Mouse (Mus musculus) frontal cortex, postnatal 10 days (tissue): ENCODE results near the gene Gpatch2.

Experiments
- DNase-seq, 2 experiments: peaks; one replicate each; pipeline ENCODE4 v3.0.0; 2022; ENCODE audit warnings: low spot score in 2 of 2, mixed read lengths in 1 of 2

The Gpatch2 gene

DNA sequence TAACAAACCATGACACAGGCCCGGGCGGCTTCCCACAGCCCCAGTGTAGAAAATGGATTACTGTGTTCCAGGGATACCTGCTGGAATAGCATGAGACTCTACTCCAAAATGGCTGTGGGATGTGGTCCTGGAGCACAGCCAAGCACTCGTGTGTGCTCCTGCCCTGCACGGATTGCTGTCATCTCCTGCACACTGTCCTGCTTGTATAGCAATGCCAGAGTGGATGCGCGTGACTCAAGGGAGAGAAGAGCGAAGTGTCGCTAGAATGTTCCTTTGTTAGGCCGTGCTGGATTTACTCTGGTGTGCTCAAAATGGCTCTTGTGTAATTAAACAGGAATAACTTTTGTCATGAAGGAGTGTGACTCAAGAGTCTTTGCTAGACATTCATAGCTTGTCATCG lies 87.9 kb downstream of the Gpatch2 start:
- no peak for DNase-seq

DNA sequence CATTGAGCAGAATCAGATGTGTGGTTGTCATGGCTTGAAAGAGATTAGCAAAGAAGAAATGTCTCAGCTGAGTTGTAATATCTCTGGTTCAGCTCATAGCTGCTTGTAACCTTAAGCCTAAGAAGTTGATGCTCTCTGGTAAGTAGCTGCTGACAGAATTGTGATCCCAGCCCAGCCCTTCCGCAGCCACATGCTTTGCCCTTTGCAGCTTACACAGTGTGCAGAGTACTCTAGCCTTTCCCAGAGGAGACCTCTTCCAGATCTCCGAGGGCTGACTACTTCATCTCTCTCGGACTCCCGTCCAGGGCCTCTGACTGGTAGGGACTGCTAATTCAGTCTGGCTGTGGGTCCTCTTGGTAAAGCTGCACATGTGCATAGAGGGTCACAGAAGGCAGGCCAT lies 92.0 kb downstream of the Gpatch2 start:
- DNase-seq = no peak

DNA sequence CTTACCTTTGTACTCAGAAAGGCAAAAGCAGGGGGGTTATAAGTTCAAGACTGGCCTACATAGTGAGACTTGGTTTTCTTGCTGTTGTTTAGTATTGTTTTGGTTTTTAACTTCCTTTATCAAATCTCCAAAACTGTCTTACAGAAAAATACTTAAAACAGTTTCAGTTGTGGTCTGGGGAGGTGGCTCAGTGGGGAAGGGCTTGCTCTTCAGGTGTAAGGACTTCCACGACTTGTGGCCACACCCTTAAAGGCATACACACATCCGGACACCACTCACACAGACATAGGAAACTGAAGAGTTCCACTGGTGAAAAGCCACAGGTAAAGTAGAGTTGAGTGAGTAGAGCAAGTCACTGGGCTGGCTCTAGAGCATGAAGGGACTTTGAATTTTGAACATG lies 93.2 kb downstream of the Gpatch2 start:
- DNase-seq = no peak

DNA sequence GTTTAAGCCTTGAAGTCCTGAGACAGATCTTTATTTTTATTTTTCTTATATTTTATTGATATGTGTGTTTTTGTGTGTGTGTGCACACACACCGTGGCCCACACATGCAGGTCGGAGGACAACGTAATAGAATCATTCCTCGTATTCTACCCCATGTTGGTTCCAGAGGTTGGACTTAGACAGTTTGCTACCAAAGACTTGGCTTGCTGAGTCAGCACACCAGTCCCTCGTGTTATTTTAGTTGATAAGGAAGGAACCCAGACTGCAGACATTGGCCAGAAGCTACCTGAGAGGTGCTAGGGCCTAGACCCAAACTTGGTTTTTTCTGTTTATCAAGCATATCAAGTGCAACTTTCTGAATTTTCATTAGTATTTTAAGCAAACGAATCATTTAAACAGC lies 95.8 kb downstream of the Gpatch2 start:
- no peak for DNase-seq

DNA sequence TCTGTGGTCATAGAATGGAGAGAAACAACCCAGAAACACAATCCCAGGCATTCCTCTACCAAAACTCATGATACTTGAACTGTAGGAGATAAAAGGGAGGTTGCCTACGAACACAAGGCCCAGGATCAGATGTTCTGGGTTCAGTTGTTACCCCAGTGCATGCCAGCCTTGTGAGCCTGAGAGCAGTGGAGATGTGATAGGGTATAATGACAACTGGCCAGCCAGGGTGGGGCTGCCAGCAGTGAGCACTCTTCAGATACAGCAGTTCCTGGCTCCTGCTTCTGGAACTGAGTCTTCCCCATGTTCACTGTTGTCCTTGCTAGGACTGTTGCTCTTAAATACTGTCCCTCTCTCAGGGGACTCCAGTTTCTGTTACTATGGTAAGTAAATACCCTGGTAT lies 98.0 kb downstream of the Gpatch2 start:
- no peak for DNase-seq

DNA sequence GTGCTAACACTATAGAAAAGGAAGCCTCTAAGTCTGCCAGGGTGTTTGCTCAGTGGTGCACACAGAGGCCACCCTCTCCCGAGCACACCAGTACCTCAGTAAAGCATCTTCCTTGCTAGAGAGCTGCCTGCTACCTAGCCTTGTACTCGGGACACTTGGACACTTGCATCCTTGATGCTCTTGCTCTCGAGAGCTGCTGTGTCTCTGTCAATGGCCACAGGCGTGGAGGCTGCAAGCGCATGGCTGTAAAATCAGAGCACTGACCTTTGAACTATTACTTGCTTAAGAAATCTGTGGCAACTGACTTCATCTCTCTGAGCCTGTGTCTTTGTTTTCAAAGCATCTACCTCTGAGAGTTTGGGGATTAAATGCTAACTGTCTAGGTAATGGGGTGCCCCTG lies 98.5 kb downstream of the Gpatch2 start:
- DNase-seq = no peak

DNA sequence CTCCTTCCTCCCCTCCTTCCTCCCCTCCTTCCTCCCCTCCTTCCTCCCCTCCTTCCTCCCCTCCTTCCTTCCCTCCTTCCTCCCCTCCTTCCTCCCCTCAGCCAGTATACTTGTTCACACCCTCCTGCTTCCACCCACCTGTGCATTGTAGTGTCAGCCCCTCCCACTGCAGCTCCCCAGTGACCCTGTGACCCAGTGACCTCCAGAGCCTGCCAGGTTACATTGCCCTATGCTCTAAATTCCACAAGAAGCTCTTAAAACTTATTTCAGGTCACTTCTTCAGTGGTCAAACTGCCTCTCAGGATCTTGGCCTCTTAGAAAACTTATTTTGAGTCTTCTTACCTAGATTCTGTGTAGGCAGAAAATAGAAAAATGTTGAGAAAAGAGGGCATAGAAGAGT lies 99.2 kb downstream of the Gpatch2 start:
- no peak for DNase-seq

DNA sequence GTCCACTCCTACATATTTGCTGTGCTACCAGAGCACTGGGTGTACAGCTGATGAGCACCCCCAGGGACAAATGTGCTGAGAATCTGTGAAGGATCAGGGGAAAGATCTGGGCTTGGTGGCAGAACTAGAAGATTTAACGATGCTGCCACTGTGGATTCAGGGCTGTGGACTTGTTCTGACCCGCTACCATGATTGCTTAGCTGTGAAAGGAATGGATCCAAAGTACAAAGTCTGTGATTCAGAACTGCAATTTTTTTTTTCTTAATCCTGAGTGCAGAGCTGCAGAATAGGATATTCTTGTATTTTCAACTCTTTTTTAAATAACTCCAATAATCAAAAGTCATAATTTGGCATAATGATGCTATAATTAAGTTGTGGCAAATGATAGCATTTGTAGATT lies 100.5 kb downstream of the Gpatch2 start:
- no peak for DNase-seq

DNA sequence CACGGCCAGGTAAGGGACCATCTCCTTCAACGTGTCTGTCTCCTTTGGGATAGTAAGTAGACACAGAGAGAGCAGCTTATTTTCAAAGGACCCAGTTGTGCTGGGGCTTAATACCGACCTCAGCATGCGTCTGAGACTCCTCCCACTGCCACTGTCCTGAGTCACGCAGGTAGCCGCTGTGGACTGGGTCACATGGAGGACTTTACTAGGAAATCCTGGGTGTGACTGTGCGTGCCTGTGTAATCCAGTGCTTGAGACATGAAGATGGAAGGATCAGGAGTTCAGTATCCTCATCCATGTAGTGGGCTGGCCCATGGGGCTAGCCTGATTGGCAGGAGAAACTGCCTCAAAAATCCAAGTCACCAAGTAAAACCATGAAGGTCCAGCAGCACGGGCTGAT lies 101.2 kb downstream of the Gpatch2 start:
- DNase-seq = no peak

DNA sequence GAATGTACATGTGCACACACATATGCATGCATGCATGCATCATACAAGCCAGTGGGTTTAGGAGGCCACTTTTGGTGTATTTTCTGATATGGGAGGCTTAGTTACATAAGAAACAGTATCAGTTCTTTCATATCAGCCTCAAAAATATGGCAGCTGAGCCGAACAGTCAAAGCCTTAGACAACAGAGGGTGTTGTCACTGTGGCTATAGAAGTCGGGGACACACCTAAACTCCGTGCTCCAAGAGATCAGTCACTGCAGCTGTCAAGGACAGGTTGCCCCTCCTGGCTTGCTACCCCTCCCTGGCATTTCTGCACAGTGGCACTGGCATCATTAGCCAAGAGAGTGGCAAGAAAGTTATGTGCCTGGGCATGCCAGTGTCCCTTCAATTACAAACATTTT lies 106.5 kb downstream of the Gpatch2 start:
- no peak for DNase-seq

DNA sequence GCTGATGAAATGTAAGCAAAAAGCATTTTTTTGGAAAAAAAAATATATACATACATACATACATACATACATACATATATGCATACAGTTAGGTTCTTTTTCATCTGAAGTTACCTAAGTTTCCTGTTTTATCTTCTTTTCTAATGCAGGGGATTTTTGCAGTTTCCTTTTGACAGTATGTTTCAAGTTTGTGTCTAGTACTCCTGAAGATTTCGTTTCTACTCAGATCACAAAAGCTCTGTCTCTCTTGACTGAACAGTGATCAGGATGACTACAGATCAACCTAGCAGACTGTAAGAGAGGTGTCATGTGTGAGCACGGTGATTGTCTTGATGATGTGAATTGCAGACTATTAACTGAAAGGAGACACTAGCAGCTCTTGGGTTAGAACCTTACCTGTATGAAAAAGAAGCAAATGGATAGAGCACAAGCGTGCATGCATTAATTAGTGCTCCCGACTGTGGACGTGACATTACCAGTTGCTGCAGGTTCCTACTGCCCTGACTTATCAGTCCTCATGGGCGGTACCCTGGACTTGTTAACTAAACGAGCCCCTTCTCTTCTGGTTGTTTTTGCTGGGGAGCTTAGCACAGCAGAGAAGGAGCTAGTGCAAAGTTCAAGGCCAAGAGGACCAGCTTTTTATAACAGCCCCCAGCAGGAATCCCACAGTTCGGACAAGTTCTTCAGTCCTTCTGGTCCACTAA lies 107.3 kb downstream of the Gpatch2 start:
- no peak for DNase-seq

DNA sequence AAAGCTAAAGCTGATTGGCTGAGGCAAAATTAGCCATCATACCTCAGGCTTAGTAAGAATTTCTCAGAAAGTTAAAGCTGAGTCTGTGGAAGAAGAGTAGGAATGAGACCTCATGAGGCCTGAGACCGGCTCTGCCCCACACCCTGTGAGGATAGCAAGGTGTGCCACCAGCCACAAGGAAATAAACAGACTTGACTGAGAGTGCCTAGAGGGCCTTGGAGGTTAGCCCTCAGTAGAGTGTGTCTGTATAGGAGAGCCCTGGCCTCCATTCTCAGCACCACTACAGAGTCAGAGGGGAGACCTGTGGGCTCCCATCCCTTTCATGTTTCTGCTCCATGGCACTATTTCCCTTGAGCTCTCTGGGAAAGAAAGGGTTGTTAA lies 107.9 kb downstream of the Gpatch2 start:
- DNase-seq = no peak

DNA sequence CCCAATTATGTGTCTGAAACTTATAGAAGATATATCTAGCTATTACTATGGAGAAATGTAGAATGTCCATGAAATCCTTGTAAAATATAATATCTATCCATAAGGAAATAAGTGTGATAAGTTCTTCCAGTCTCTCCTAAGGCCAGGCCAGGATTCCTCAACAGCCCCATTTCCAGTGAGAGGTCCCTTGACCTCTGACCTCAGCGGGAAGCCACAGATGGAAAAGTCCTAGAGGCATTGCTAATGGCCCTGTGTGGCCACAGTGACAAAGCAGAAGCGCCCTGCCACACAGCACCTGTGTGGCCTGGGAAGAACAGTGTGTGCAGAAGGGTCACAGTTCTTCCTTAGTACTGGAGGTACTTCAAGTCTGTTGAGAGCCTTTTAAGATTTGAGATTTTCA lies 127.2 kb downstream of the Gpatch2 start:
- DNase-seq = no peak

DNA sequence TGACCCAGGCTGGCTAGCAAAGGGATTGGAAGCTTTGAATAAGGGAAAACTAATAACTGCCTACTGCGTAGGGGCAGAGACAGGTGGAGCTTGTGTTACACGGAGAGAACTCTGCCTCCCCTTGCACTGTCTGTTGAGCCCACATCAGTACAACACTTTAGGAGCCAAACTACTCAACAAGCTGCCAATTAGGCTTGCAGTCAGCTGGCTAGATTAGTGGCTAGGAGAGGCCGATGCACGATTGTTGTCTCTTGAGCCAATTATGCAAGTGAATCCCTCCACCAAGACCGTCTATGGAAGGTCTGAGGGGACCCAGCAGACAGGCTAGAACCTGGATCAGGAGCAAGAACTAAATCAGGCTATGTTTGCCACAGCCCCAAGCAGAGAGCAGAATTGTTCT lies 129.8 kb downstream of the Gpatch2 start:
- no peak for DNase-seq

DNA sequence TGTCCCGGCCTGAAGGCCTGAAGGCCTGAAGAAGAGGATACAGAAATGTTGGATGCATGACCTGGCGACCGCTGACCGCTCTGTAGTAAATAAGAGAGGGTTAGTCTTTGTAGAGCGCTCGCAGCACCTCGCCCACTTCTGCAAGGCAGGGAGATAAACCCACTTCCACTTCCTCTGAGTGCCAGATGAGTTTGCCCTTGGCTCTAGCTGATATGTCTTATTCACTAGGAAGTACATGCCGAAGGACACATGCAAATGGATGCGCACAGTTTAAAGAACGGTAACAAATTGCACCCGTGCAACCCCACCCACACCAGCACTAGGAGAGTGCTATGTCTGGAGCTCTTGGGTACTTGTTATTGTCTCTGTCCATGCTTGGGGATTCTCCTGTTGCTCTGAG lies 131.6 kb downstream of the Gpatch2 start:
- DNase-seq = no peak

DNA sequence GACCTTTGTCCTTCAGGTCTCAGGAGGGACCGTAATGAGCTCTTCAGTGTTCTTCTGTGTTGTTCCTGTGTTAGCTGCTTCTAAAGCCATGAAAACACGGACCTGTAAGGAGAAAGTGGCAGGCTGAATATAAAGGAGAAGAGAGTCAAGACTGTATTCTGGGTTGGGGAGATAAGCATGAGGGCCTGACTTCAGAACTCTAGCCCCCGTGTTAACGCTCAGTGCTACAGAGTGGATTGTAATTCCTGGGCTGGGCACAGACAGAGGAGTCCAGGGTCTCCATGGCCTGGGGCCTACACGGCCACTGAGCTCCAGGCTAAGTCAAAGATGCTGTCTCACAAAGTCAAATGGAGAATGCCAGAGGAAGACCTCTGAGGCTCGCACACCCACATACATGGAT lies 132.3 kb downstream of the Gpatch2 start:
- no peak for DNase-seq

DNA sequence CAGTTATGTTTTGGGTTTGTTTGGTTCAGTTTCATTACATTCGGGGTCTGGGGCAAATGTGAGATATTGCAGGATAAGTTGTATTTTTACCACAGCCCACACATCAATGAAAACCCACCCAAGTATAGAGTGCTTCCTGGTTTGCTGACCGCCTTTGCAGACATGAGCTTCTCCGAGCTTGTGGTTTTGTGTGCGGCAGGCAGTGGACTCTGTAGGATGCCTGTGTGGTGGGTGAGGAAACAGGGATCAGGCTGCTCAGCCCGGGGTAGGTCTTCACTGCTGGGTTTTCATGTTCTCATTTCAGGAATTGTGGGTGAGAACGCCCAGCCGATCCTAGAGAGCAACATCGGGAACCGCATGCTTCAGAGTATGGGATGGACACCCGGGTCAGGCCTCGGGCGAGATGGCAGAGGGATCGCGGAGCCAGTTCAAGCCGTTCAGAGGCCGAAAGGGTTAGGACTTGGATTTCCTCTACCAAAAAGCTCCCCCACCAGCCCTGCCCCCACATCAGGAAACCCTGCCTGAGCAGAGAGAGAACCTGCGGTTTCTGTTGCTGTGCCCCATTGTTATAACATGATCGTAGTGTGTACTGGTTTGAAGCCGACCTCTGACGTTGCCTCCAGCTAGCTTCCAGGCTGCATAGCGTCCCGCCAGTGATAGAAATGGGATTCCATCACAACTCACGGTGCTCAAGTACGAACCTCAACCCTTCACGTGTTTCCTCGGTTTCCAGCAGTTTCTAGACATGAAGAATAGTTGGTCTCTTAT lies 132.9 kb downstream of the Gpatch2 start:
- DNase-seq = no peak

DNA sequence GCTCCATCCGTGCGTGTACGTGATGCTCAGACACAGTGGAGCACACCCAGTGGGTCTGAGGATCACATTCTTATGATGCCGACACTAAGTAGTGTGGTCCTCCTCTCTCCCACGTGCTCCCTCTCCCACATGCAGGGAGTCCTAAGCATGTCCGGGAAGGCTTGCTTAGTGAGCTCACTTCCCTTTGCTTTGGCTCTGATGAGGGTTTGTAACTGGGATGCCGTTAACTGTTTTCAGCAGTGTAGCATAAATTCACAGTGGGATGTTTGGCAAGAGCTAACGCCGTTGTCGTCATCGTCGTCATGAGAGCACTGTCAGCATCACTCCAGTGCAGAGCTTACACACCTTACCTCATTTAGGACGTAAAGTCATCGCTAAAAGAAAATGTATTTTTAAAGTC lies 133.6 kb downstream of the Gpatch2 start:
- DNase-seq = no peak

DNA sequence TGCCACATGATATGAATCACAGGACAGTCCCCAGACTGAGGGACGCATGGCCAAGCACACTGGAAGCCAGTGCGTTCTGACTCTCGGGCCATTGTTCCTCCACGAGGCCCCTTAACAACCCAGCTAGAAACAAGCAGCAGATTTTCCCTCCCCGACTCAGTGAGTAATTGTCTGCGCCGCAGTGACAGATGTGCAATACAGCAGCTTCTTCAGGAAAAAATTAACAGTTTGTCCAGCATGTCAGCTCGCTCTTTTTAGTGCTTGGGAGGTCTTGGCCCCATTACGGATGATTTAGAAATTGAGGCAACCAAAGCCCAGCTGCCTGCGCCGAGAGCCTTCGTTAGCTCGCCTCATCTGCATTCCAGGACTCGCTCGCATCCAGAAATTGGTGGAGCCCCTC lies 140.9 kb downstream of the Gpatch2 start:
- no peak for DNase-seq

DNA sequence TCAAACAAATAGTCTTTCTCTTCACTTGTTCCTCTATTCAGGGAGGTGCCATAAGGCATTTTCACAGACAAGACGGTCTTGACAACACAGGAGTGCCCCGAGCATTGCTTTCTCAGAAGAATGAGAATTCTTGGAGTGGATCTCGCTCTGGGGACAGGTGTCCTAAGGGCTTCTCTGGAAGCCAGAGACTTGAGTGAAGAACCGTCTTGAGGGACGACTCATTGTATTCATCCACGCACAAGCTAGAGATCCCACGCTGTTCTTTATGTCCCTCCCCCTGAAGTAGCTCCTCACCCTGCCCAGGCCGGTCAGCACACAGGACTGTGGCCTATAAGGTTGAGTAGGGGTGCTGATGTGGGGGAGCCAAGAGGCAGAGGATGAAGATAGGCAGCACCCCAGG lies 141.6 kb downstream of the Gpatch2 start:
- no peak for DNase-seq

DNA sequence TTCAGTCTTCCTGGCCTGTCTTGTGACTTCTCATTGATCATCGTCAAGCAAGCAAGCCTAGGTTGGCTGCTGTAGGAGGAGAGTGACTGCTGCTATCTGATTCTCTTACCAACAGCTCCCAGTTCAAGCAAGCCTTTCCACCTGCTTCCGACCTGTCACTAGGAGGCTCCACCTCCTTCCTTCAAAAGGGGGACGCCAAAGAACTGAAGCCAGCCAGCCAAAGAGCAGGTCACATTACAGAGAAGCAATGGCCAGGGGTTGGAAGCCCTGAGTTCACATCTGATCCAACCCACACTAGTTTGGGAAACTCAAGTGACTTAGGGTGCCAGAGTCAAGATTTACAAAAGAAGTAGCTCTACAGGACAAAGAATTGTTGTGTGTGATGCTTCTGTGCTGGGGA lies 144.9 kb downstream of the Gpatch2 start:
- DNase-seq = no peak

DNA sequence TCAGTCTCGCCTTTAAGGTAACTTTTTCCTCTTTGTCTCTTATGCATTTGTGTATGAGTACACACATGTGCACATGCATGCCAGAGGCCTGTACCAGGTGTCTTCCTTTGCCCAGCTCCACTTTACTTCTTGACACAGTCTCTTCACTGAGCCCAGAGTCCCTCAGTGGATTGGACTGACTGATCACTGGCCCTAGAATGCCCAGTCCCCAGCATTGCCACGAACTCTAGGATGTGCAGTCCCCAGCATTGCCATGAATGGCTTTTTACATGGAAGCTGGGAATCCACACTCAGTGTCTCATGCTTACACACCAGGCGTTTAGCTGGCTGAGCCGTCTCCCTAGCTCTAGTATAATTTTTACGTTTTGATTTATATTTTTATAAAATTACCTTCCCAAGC lies 147.2 kb downstream of the Gpatch2 start:
- DNase-seq = no peak

DNA sequence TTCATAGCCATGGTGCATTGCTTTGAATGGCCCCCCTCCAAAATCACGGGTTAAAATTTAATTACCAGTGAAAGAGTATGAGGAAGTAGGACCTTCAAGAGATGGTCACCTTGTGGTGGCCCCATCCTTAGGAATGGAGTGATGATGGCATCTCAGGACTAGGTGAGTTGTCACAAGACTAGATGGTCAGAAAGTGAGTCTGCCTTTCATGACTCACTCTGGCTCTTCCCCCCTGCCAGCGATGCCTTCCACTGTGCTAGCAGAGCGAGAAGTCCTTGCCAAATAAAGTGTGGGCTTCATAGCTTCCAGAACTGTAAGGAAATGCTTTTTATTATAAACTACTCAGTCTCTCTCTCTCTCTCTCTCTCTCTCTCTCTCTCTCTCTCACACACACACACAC lies 150.1 kb downstream of the Gpatch2 start:
- DNase-seq = no peak

DNA sequence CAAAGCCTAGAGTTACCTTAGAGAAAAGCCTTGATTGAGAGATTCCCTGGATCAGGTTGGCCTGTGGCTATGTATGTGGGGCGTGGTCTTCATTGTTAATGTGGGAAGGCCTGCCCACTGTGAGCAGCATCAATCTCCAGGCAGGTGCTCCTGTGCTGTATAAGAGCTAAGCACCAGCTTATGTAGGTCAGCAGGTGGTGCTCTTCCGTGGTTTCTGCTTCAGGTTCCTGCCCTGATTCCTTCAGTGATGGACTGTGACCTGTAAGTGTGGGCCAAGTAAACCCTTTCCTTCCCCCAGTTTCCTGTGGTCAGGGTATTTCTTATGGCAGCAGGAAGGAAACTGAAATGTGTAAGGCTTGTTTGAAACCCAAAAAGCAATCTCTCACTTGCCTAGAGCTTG lies 151.5 kb downstream of the Gpatch2 start:
- no peak for DNase-seq
